Mouse (Mus musculus) retina, postnatal 7 days (tissue): ENCODE results near the gene Hoxd4.

Source experiments
- DNase-seq: peaks from one replicate; pipeline ENCODE4 v3.0.0-alpha.2; 2012; ENCODE audit warnings: low read depth, low spot score

Hoxd4 gene

DNA sequence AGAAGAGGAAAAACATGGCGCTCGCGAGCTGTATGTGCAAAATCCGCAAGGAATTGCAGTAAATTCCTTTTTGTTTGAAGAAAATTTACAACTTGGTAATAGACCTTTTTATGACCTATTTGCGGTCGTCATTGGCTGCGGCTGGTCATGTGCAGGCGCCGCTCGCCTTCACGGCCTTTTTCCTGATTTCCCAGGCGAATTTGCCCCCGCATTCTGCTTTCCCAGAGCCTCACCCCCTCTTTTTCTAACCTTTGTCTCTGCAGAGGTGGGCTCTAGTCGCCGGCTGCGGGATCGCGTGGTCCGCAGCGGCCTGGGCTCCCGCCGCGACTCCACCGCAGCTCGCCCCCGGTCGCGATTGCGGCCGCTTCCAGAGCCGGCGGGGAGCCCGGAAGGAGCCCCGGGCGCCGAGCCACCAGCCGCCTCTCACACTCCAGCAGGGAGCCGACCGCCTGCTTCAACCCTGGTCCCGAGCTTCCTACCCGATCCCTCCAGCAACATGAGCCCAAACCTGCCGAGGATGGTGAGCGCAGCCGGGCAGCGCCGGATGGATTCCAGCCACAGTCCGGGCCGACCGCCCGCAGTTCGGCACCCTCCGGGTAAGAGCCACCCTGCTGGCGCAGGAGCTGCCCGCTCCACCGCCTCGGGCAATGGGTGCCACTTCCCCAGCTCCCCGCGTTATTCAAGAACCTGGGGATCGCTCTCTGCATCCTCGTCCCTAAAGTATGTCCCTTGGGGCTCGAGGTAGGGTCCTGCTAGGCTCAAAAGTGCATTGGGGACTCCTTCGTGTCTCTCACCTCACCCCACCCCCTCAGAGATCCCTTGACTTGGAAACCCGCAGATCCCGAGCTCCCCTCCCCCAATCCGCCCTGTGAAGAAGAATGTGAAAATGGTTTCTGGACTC, at the start of gene Hoxd4, which contains the start of gene Hoxd3:
TSS of gene Hoxd4 (plus strand) at position 209 of the 901 bp plus-strand sequence.
TSS of gene Hoxd3 (plus strand) at position 207 of the 901 bp plus-strand sequence.
- DNase-seq, result no peak

DNA sequence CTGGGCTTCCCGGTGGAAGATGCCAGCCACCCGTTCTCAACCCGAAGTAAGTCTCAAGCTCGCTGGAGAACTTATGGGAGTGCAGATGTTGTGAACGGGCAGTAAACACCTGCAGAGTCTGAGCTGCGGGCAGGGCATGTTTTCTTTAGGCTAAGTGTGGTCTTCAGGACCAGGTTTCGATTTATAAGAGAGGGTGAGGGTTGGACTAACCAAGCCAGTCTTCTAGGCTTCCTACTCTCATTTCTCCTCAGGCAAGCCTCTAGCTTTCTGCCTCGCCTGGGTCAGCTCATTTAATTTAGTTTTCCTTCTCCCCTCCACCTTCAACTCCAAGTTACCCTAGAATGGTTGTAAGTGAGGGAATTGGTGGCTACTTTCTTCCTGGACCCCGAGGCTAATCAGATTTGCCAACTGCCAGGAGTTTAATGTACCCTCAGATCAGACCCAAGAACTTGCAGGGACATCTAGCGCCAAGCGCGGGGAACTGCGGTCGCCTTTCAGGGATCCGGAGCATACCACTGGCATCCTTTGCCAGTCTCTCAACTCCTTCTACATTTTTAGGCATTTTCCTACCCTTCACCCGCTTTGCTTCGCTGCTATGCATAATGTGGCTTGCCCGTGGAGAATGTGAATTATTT, 48.3 kb upstream of the Hoxd4 start:
- DNase-seq, result peak; percentile 53

DNA sequence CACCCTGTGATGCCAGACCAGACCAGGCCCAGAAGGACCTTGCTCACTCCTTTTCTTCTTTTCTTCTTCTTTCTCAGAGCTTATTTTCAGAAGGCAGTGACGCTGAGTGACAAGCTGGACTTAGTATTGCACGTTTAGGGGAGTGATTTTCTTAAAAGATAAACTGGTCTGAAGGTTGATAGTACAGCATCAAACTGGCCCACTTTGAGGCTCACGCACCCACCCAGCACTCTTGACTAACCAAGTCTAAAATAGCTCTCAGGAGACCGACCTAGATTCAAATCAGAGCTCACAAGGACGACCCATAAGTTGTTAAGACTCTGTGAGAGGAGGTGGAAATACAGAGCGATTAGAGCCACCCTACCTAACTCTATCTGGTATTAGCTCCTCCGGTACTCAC, 45.3 kb upstream of the Hoxd4 start:
- DNase-seq, result no peak

DNA sequence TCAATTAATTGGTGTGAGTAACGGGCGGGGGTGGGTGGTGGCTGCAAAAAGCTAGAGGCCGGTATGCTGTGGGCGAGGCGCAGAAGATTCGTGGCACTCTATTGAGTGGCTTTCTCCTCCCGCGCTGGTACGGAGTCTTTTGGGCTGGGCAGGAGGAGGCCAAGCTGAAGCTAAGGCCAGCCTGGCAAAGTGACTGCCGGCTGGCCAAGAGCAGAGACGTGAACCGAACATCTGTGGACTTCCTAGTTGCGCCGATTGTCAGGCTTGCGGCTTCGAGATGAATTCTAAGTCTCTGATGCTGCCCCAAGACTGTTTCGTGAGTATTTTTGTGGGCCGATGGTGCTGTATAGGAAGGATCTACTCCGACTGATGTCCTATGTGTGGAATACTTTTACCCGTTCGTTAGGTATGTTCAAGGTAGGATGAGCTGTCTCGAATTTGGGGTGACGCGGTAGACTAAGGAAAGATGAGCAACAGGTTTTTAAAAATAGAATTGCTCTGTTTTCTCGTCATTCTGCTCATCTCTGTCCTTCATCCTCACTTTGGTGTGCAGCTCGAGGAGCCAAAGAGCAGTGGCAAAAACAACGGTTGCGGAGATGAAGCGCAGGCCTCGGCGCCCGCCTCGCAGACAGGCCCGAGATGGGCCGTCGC, 44.4 kb upstream of the Hoxd4 start:
- no peak for DNase-seq

DNA sequence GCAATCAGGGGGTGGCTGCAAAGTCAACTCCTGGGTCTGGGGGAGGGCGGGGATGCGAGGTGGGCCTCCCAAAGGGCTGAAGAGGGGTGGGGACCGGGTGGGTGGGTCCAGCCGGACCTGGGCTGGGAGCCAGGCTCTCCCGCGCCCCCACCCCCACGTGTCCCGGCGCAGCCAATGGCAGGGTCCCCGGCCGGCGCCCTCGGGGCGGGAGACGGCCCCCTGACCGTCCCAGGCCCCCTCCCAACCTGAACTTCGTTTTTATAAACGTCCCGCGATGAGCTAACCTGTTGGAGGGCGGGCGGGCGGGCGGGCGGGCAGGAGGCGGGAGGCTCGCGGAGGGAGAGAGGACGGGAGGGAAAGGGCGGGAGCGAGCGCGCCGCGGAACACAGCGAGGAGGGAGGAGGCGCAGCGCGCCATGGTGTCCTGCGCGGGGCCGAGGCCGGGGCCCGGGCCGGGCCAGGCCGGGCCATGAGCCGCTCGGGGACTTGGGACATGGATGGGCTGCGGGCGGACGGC, 43.8 kb upstream of the Hoxd4 start, which contains the start of gene Hoxd13:
TSS of gene Hoxd13 (plus strand) at position 469 of the 516 bp plus-strand sequence.
- DNase-seq, result no peak

DNA sequence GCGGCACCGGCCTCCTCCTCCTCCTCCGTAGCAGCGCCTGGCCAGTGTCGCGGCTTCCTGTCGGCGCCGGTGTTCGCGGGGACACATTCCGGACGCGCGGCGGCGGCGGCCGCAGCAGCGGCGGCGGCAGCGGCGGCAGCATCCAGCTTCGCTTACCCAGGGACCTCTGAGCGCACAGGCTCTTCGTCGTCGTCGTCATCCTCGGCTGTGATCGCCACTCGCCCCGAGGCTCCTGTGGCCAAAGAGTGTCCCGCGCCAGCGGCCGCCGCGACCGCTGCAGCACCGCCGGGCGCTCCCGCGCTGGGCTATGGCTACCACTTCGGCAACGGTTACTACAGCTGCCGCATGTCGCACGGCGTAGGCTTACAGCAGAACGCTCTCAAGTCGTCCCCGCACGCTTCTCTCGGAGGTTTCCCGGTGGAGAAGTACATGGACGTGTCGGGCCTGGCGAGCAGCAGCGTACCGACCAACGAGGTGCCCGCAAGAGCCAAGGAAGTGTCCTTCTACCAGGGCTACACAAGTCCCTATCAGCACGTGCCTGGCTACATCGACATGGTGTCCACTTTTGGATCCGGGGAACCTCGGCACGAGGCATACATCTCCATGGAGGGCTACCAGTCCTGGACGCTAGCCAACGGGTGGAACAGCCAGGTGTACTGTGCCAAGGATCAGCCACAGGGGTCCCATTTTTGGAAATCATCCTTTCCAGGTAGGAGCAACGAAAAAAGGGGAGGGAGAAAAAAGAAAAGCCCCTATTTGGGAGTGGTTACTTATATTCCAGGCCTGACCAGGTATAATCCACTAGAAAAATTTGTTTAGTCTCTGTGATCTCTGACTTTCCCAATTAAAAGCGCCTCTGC, 43.1 kb upstream of the Hoxd4 start:
- DNase-seq, result no peak

DNA sequence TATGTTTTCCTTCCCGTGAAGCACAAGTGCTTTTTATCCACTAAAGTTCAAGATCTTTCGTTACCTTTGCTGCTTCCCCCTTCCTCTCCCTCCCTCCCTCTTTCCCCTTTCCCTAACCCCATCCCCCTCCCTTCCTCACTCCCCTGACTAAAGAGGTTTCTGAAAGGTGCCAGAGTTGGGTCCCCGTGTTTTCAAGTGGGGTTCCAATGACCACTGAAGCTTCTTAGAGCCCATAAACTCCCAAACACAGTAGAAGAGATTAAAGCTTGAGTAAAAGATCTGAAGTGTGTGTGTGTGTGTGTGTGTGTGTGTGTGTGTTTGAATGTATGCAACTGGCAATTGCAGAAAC, 42.5 kb upstream of the Hoxd4 start:
- DNase-seq, result no peak

DNA sequence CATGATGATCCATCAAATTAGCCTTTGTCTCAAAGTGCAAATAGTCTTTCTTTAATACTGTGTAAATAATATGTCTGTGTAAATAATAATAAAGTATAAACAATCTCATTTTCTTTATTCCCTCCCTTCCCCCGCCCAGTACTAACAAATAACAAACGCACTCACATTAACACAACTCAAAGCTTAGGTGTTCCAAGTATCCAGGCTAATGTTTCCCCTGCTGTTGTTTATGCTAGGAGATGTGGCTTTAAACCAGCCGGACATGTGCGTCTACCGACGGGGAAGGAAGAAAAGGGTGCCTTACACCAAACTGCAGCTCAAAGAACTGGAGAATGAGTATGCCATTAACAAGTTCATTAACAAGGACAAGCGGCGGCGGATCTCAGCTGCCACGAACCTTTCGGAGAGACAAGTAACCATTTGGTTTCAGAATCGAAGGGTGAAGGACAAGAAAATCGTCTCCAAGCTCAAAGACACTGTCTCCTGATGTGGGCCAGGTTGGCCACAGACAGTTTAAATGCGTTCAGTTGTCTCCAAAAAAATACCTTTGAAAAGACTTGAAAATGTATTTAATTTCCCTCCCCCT, 42.0 kb upstream of the Hoxd4 start:
- no peak for DNase-seq

DNA sequence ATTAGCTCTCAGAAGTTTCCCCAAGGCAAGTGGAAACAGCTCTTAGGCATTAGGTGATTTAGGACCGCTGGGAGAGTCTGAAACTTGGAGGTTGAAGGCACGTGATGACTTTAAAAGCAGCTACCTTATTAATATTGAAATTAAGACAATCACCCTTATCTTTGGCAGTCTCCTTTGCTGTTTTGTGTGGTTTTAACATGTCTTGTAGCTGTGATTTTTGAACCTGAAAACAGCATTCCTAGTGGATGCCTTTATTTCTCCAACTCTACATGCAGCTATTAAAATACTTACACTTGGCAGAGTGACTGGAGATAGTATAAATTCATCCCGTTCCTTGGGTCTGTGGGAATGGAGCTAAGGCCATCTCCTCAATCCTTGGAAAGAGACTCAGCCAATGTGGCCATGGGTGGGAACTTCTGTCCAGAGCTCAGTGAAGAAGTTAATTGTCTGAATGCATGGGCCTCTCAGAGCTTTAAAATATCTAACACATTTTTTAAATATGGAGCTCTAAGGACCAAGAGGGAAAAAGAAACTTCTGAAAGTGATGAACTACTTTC, 41.0 kb upstream of the Hoxd4 start:
- DNase-seq, result no peak

DNA sequence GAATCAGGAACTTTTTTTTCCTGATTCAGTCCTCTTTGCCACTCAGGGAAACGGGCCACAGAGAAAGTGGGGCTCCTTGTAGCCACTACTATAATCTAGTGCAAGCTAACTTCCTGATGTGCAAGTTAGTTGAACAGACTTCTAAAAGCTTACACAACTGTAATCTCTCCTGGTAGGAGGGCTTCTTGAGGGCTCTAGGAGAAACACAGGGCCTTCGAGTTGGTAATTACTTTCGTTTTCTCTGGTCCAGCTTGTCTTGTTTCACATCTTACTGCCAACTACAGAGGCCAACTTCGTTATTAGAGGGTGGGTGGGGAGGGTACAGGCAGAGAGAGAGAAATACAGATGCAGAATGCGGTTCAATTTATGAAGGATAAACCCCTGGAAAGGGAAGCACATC, 39.9 kb upstream of the Hoxd4 start:
- DNase-seq, result no peak

DNA sequence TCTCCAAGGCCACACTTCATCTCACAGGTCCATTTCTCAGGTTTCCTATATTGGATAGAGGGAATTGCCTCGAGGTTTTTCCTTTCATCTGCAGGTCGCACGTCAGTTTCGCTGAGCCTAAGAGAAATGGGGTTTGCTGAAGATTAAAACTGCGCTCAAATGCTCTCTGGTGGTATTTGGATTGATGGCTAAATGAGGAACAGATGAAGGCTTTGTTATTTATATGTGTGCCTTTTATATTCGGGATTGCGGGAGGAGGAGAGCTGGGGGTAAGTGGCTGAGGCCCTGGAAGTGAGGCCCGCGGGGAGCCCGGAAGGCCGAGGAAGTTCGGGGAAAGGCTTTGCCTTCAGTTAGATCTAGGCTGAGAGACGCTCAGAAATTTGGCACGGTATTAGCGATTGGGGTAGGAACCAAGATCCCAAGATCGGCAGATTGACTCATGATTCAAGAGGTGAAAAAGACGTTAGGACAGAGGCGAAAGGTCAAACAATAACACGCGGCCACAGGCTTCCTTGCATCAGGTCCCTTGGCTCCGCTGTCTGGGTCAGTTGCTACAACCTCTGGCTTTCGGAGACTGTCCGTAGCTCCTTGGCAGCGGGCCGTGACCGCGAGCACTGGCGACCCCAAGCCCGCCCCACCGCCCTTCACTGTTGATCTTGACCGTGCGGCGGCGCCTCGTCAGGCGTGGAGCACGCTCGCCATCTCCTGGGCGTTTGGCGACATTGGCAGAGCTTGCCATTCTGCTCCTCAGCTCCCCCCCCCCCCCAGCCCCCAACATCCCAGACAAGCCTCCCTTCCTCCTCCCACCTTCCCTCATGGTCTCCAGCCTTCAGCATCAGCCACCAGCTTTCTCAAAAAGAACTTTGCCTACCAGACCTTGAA, 39.0 kb upstream of the Hoxd4 start:
- peak; percentile 59 for DNase-seq

DNA sequence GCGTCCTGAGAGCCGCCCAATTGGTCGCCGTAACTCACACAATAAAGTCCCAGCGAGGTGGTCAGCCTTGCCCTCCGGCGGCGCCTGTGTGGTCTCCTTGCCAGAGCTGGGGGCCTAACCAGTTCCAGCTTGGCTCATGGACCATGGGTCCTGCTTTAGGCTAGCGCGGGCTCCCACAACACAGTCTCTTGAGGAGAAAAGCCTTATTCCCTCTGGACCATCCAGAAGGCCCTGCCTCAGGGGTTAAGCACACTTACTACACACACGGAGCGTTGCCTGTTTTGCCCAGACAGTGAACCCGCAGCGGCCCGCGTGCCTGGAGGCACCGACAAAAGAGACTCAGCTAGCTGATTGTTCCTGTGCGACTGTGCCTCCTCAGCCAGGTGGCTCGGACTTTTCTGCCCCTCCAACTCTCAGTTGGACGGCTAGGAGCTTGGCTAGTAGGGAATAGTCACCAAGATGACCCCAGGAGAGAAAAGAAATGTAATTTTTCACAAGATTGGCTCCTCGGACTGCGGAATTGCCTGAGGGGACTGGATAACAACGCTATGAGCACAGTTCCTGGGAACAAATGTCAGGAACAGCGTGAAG, 37.8 kb upstream of the Hoxd4 start:
- DNase-seq, result no peak

DNA sequence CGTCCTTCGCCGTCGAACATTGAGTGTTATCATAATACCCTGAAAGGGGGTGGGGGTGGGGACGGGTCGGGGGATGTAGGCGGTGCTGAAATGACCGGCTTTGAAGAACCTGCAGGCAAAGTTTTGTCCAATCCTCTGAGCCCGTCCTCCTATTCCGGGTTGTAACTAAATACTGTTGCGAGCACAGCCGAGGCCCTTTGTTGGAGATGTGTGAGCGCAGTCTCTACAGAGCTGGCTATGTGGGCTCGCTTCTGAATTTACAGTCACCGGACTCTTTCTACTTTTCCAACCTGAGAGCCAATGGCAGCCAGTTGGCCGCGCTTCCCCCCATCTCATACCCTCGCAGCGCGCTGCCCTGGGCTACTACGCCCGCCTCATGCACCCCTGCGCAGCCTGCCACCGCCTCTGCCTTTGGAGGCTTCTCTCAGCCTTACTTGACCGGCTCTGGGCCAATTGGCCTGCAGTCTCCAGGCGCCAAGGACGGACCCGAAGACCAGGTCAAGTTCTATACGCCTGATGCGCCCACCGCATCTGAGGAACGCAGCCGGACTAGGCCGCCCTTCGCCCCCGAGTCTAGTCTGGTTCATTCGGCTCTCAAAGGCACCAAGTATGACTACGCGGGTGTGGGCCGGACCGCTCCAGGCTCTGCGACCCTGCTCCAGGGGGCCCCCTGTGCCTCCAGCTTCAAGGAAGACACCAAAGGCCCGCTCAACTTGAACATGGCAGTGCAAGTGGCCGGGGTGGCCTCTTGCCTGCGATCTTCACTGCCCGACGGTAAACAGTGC, 36.7 kb upstream of the Hoxd4 start, which contains the start of gene Hoxd12:
TSS of gene Hoxd12 (plus strand) at position 133 of the 785 bp plus-strand sequence.
- DNase-seq, result no peak

DNA sequence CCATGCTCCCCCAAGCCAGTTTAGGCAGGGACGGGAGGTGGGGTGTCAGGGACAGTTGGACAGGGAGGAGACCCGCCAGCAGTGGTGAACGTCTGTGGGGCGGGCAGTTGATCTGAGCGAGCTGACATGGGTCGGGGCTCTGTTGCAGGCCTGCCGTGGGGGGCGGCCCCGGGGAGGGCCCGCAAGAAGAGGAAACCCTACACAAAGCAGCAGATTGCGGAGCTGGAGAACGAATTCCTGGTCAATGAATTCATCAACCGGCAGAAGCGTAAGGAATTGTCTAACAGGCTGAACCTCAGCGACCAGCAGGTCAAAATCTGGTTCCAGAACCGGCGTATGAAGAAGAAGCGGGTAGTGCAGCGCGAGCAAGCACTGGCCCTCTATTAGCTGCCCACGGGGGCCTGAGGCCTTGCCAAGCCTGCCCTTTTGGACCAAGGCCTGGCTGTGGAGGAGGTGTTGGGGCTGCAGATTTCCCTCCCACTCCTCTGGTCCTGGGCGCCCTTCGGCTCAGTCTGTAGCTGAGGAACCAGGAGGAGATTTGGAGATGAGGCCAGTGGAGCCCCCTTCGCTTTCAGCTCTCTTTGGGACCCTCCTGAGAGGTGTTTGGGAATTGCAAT, 36.0 kb upstream of the Hoxd4 start:
- DNase-seq, result no peak

DNA sequence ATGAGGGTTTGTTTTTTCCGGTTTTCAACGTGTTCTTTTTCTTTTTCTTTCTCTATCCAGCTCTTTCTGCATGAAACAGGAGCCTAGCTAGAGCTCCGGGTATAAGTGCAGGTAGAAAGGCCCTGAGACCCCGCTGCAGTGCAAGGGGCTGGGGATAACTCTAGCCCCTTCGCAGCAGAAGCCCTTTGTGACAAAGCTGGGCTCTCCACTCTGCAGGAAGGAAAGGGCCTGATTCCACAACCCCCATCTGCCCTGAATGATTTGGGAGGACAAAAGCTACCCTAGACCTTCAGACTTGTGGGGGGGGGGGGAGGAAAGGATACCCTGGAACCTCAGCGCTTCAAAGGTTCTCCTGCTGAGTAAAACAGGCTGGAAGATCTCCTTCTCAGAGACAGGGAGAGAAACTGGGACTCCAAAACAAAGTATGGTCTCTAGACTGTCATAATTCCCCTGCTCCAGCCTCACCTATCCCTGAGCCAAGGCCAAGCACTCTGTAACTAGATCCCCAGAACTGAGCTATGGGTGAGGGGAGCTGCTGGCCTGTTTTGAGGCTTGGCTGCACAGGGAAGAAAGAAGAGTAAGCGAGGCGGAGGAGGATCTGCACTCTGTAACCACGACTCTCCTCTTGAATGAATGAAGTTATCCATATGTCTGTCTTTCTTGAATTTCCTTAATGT, 35.2 kb upstream of the Hoxd4 start:
- no peak for DNase-seq

DNA sequence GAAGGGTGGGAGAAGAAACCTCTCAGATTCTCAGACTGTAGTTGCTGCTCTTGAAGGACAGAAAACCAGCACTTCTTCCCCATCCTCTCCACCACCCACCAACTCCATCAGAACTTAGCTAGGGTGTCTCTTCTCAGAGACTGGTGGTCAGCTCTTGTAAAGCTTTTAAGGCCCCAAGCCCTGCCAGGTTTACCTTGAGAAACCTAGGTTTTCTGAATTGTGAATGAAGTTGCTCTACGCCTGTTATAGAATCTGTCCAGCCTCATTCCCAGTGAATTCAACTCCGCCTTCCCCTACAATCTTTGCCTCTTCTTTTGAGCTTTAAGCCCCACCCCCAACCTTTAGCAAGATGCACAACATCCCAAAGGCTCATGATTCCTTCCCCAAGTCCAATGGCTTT, 34.6 kb upstream of the Hoxd4 start:
- no peak for DNase-seq

DNA sequence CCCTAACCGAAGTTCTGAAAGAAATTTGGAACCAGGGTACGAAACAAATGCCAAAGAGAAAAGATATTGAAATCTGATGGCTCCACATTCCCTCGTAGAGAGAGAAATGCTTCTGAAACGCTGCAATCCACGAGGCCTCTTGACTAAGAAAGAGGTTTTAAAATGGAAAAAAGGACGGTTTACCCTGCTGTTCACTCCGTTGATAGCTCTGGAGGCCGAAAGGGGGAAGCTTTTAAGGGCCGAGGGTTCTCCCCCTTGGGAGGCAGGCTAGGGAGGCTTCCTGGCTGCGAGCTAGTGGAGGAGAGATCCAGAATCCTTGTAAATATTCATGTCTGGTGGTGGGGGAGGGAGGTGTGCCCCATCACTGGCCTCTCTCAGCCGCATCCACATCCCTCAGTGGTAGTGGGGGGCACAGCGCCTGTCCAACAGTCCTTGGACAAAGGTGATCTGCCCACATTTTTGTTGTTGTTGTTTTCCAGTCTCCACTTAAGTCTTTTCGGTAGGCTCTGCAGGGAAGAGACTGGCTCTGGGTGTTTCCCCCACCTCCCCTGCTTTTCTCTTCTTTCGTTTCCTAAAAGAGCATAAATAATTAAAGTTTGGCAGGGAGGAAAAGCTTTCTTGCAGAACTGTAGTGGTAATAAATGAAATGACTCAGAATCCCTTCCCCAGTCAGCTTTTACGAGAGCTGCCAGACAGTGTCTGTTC, 32.7 kb upstream of the Hoxd4 start, which contains the start of gene Hoxd11:
TSS of gene Hoxd11 (plus strand) at position 667 of the 705 bp plus-strand sequence.
- DNase-seq, result no peak
